Mouse (Mus musculus): ENCODE measurements around the gene Hnrnpll. TPM values are rescaled to one million over a fixed set of nuclear protein-coding genes. Genes with fewer than 3 reads are reported as not detected.
"Not testable (repeated sequence)": the region's sequence is repeated elsewhere in the genome, so short reads cannot be mapped to it uniquely, and the experiment has no call there.

Gene Hnrnpll
- total RNA-seq, 2 experiments from 2014 or later = 45.7 to 51.8 TPM

- DNase-seq = peak in 1 of 2 experiments; percentile 16
Observed at GRCm38 (mm10) chr17:80060151-80060550, 2.0 kb downstream of the Hnrnpll start.

- peak in 1 of 2 experiments; percentile 37 for DNase-seq
Observed at GRCm38 (mm10) chr17:80059731-80060130, 2.4 kb downstream of the Hnrnpll start.

GRCm38 (mm10) chr17:80058501-80058900 is 3.6 kb downstream of the Hnrnpll start:
- no peak for DNase-seq

GRCm38 (mm10) chr17:80053931-80054734 is 8.0 kb downstream of the Hnrnpll start:
- DNase-seq = peak; percentile 71 to 74

GRCm38 (mm10) chr17:80051682-80052081 is 10.5 kb downstream of the Hnrnpll start:
- no peak for DNase-seq

- not testable (repeated sequence) for DNase-seq
Observed at GRCm38 (mm10) chr17:80049300-80049699, 12.8 kb downstream of the Hnrnpll start.

GRCm38 (mm10) chr17:80048230-80048629 is 13.9 kb downstream of the Hnrnpll start:
- DNase-seq = peak; percentile 46 to 75

- DNase-seq = no peak
Observed at GRCm38 (mm10) chr17:80041739-80042138, 20.4 kb downstream of the Hnrnpll start.

- no peak for DNase-seq
Observed at GRCm38 (mm10) chr17:80028675-80029074, 33.5 kb downstream of the Hnrnpll start.

- DNase-seq = no peak
Observed at GRCm38 (mm10) chr17:80026189-80026936, 35.8 kb downstream of the Hnrnpll start.

- no peak for DNase-seq
Observed at GRCm38 (mm10) chr17:80022090-80022489, 40.0 kb downstream of the Hnrnpll start.

GRCm38 (mm10) chr17:80020495-80020894 is 41.6 kb downstream of the Hnrnpll start:
- no peak for DNase-seq

GRCm38 (mm10) chr17:80018976-80019541 is 43.1 kb downstream of the Hnrnpll start:
- peak; percentile 62 to 63 for DNase-seq

GRCm38 (mm10) chr17:80018239-80018975 is 43.7 kb downstream of the Hnrnpll start:
- DNase-seq = no peak

- DNase-seq = peak; percentile 71 to 73
Observed at GRCm38 (mm10) chr17:80017389-80017788, 44.7 kb downstream of the Hnrnpll start.

- DNase-seq = not testable (repeated sequence)
Observed at GRCm38 (mm10) chr17:80016400-80016799, 45.7 kb downstream of the Hnrnpll start.

- no peak for DNase-seq
Observed at GRCm38 (mm10) chr17:80014361-80014809, 47.7 kb downstream of the Hnrnpll start.

GRCm38 (mm10) chr17:80009926-80010325 is 52.2 kb downstream of the Hnrnpll start:
- DNase-seq = no peak

- DNase-seq = peak; percentile 43 to 58
Observed at GRCm38 (mm10) chr17:80008847-80009246, 53.3 kb downstream of the Hnrnpll start.

- peak; percentile 92 to 93 for DNase-seq
Observed at GRCm38 (mm10) chr17:80004345-80005239, 57.5 kb downstream of the Hnrnpll start.

- not testable (repeated sequence) for DNase-seq
Observed at GRCm38 (mm10) chr17:80003851-80004250, 58.3 kb downstream of the Hnrnpll start.

All from adrenal gland, postnatal 36 days (tissue).